Mouse (Mus musculus): ENCODE measurements around the gene Tfg.

DNA sequence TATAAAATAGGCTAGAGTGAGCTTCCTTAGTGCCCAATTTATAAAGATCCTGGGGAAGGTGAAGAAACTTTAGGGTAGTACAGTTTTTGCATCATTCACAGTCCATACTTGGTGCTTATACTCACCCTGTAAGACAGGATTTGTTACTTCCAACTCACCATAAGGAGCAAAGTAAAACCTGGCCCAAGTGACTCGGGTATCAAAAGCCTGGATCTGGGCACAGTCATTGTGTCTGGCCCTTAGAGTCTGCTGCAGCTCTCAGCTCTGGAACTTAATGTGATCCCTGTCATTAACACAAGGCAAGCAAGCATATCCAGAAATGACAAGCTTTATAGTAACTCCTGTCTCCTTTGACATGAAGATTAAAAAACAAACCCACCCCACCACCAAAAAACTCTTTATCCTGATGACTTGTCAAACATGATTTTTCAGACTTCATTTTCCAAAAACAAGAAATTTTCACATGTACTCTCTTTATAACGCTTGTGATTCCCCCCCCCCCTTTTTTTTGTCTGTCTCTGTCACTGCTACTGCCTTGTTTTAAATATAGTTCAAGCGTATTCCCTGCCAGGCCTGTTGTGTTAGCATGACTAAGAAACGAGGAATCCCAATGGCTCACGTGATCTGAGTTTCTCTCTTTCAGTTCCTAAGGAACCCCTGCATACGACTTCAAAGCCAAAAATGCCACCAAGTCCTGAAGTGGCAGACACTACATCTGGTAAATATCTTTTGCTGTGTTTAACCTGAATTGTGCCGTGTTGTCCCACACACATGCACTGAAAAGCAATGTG, 70.7 kb downstream of the Tfg start:
- TF ChIP-seq EP300 (IDR thresholded peaks at IDR 0.05; ENCODE audit: low read depth) (no peak), CTCF (IDR thresholded peaks at IDR 0.05; ENCODE audit: low read depth) (no peak)
